Mouse (Mus musculus): ENCODE results near the gene Kif11. TPM values are rescaled to one million over a fixed set of nuclear protein-coding genes. Genes with fewer than 3 reads are reported as not detected.

The Kif11 gene
- polyA plus RNA-seq, 1 experiment: 1.2 TPM

DNA sequence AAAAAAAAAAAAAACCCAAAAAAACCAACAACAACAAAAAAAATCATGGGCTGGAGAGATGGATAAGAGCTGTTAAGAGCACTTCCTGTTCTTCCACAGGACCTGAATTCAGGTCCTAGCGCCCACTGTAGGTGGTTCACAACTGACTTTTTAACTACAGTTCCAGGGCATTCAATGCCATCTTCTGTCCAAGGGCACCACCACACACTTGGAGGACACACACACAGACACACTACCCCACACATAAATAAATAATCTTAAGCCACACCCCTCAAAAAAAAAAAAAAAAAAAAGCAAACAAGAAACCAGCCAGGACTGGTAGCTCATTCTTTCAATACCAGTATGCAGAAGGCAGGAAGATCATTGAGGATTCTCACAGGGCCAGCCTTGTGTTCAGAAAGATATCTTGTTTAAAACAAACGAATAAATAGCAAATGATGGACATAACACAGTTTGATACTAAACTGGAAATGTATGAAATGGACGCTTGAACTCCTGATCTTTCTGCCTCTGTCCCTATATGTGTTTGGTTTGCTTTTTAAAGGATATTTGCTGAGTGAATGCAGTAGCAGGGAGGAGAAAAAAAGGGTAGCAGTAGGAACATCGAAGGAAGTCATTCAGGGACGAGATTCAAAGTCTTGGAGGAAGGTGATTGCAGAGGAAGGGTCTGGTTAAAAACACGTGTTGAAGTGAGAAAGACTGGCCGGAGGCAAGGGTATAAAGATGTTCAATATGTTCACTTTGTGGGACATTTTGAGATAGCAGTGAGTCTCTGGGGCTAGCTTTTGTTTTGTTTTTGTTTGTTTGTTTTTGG, 1.1 kb upstream of the Kif11 start:
- Histone ChIP-seq H3K4me3 (ENCODE audit: insufficient read depth, low read length) (peak overlapping the region; percentile 78), H3K27ac (ENCODE audit: insufficient read depth, low read length) (peak overlapping the region; percentile 69), H3K4me1 (ENCODE audit: control insufficient read depth, insufficient read depth, low read length) (no peaks in the 10 kb centered on the region; the same call in 1 of the 2 replicates)
- TF ChIP-seq POLR2A (IDR thresholded peaks at IDR 0.05; ENCODE audit: extremely low read depth, insufficient read depth, low read length): no peak
- TF ChIP-seq CTCF (IDR thresholded peaks at IDR 0.05; ENCODE audit: extremely low read depth, insufficient read depth, low read length): no peak

DNA sequence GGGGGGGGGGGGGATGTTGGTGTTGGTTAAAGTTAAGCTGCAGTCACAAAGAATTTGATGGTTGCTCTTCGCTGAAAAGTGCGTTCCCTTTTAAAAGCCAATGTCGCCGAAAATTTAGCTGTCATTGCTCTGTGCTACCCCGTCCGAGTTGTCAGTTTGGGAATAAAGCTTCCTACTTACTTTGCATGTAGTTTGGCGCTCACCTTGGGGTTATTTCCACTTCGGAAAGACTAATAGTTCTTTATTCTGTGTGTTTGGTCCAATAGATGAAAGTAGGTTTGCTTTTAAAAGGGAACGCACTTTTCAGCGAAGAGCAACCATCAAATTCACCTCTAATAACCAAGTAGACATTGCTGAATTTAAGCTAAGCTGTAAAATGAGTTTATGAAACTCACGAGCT, 638 bp downstream of the Kif11 start:
- TF ChIP-seq CTCF (IDR thresholded peaks at IDR 0.05; ENCODE audit: extremely low read depth, insufficient read depth, low read length) (no peak), POLR2A (IDR thresholded peaks at IDR 0.05; ENCODE audit: extremely low read depth, insufficient read depth, low read length) (no peak)

GRCm38 (mm10) chr19:37377404-37377990, 1.3 kb downstream of the Kif11 start:
- Histone ChIP-seq H3K4me1 (ENCODE audit: control insufficient read depth, insufficient read depth, low read length) (no peaks in the 10 kb centered on the region; the same call in 1 of the 2 replicates), H3K4me3 (ENCODE audit: insufficient read depth, low read length) (no peak overlapping the region), H3K27ac (ENCODE audit: insufficient read depth, low read length) (no peak overlapping the region)
- TF ChIP-seq CTCF (IDR thresholded peaks at IDR 0.05; ENCODE audit: extremely low read depth, insufficient read depth, low read length) (no peak), POLR2A (IDR thresholded peaks at IDR 0.05; ENCODE audit: extremely low read depth, insufficient read depth, low read length) (no peak)

More for the DNA sequence above, 638 bp downstream of the Kif11 start:
- no peaks in the 10 kb centered on the region; the same call in 1 of the 2 replicates for H3K4me1 ChIP-seq (ENCODE audit: control insufficient read depth, insufficient read depth, low read length)
- no peak overlapping the region for H3K27ac ChIP-seq (ENCODE audit: insufficient read depth, low read length)
- peak overlapping the region; percentile 78 for H3K4me3 ChIP-seq (ENCODE audit: insufficient read depth, low read length)

GRCm38 (mm10) chr19:37378816-37379215, 2.6 kb downstream of the Kif11 start:
- no peak for TF ChIP-seq POLR2A (IDR thresholded peaks at IDR 0.05; ENCODE audit: extremely low read depth, insufficient read depth, low read length)
- no peak for TF ChIP-seq CTCF (IDR thresholded peaks at IDR 0.05; ENCODE audit: extremely low read depth, insufficient read depth, low read length)
- Histone ChIP-seq H3K4me1 (ENCODE audit: control insufficient read depth, insufficient read depth, low read length) (no peaks in the 10 kb centered on the region; the same call in 1 of the 2 replicates), H3K27ac (ENCODE audit: insufficient read depth, low read length) (no peak overlapping the region), H3K4me3 (ENCODE audit: insufficient read depth, low read length) (no peak overlapping the region)

GRCm38 (mm10) chr19:37386126-37386525, 9.9 kb downstream of the Kif11 start:
- no peaks in the 10 kb centered on the region for H3K4me1 ChIP-seq (ENCODE audit: control insufficient read depth, insufficient read depth, low read length)
- no peak for TF ChIP-seq POLR2A (IDR thresholded peaks at IDR 0.05; ENCODE audit: extremely low read depth, insufficient read depth, low read length)
- no peak overlapping the region for H3K4me3 ChIP-seq (ENCODE audit: insufficient read depth, low read length)
- H3K27ac ChIP-seq (ENCODE audit: insufficient read depth, low read length): no peak overlapping the region

- TF ChIP-seq POLR2A (IDR thresholded peaks at IDR 0.05; ENCODE audit: extremely low read depth, insufficient read depth, low read length): no peak
- no peak for TF ChIP-seq CTCF (IDR thresholded peaks at IDR 0.05; ENCODE audit: extremely low read depth, insufficient read depth, low read length)
- H3K27ac ChIP-seq (ENCODE audit: insufficient read depth, low read length): no peak overlapping the region
- no peaks in the 10 kb centered on the region for H3K4me1 ChIP-seq (ENCODE audit: control insufficient read depth, insufficient read depth, low read length)
- no peak overlapping the region for H3K4me3 ChIP-seq (ENCODE audit: insufficient read depth, low read length)
Measured at GRCm38 (mm10) chr19:37391869-37392268, 15.7 kb downstream of the Kif11 start.

DNA sequence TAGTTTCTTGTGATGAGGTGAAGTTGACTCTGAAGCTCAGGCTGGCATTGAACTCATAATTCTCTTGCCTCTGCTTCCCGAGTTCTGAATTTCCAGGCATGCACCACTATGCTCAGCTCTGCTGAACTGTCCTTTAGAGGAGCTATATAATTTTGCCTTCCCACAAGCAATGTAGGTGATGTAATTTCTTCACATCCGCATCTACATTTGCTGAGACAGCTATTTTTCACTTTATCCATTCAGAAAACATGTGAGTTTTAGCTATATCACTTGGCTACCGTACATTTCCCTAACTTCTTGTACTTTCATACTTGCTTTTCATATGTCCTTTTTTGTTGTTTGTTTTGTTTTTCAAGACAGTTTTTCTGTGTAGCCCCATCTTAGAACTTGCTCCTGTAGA, 20.1 kb downstream of the Kif11 start:
- Histone ChIP-seq H3K27ac (ENCODE audit: insufficient read depth, low read length) (no peak overlapping the region), H3K4me3 (ENCODE audit: insufficient read depth, low read length) (no peak overlapping the region), H3K4me1 (ENCODE audit: control insufficient read depth, insufficient read depth, low read length) (no peaks in the 10 kb centered on the region)
- no peak for TF ChIP-seq POLR2A (IDR thresholded peaks at IDR 0.05; ENCODE audit: extremely low read depth, insufficient read depth, low read length)
- no peak for TF ChIP-seq CTCF (IDR thresholded peaks at IDR 0.05; ENCODE audit: extremely low read depth, insufficient read depth, low read length)

- TF ChIP-seq POLR2A (IDR thresholded peaks at IDR 0.05; ENCODE audit: extremely low read depth, insufficient read depth, low read length) (no peak), CTCF (IDR thresholded peaks at IDR 0.05; ENCODE audit: extremely low read depth, insufficient read depth, low read length) (no peak)
- Histone ChIP-seq H3K4me3 (ENCODE audit: insufficient read depth, low read length) (no peak overlapping the region), H3K27ac (ENCODE audit: insufficient read depth, low read length) (no peak overlapping the region), H3K4me1 (ENCODE audit: control insufficient read depth, insufficient read depth, low read length) (no peaks in the 10 kb centered on the region)
Measured at GRCm38 (mm10) chr19:37400936-37401335, 24.7 kb downstream of the Kif11 start.

GRCm38 (mm10) chr19:37418294-37418693, 42.1 kb downstream of the Kif11 start:
- H3K27ac ChIP-seq (ENCODE audit: insufficient read depth, low read length): no peak overlapping the region
- no peak overlapping the region for H3K4me3 ChIP-seq (ENCODE audit: insufficient read depth, low read length)
- TF ChIP-seq POLR2A (IDR thresholded peaks at IDR 0.05; ENCODE audit: extremely low read depth, insufficient read depth, low read length) (no peak), CTCF (IDR thresholded peaks at IDR 0.05; ENCODE audit: extremely low read depth, insufficient read depth, low read length) (peak; percentile 52)
- no peaks in the 10 kb centered on the region for H3K4me1 ChIP-seq (ENCODE audit: control insufficient read depth, insufficient read depth, low read length)

DNA sequence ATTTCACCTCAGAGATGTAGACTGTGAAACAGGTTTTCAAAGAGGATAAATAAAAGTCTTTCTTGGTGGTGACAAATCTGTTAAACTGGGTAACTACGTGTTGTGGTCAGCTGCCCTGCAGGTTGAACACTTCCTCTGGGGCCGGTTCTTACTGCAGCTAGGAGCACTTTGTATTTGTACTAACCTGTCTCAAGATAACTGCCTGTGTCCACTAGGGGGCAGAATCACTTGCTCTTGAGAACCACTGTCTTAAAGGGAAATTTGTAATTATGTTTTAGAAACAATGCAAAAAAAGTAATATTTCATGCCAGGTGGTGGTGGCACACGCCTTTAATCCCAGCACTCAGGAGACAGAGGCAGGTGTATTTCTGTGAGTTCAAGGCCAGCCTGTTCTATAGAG, 43.4 kb downstream of the Kif11 start:
- TF ChIP-seq POLR2A (IDR thresholded peaks at IDR 0.05; ENCODE audit: extremely low read depth, insufficient read depth, low read length) (no peak), CTCF (IDR thresholded peaks at IDR 0.05; ENCODE audit: extremely low read depth, insufficient read depth, low read length) (peak; percentile 32; the same call in 1 of the 2 replicates)
- Histone ChIP-seq H3K4me1 (ENCODE audit: control insufficient read depth, insufficient read depth, low read length) (no peaks in the 10 kb centered on the region), H3K4me3 (ENCODE audit: insufficient read depth, low read length) (no peak overlapping the region), H3K27ac (ENCODE audit: insufficient read depth, low read length) (no peak overlapping the region)

All from cortical plate, adult 2 months (tissue).